Mouse (Mus musculus) inflammation-experienced regulatory T-cells, adult 16 weeks (primary cell): ENCODE data around the gene Foxs1. TPM values are rescaled to one million over a fixed set of nuclear protein-coding genes. Genes with fewer than 3 reads are reported as not detected.

Source experiments
- polyA plus RNA-seq: library from polyadenylated mRNA; unstranded; fragments of 100-300 nt; shearing (Covaris generic); gene quantifications from one replicate; pipeline ENCODE4 v1.2.1, GENCODE M21; 2017

Foxs1 gene
- polyA plus RNA-seq: not detected

DNA sequence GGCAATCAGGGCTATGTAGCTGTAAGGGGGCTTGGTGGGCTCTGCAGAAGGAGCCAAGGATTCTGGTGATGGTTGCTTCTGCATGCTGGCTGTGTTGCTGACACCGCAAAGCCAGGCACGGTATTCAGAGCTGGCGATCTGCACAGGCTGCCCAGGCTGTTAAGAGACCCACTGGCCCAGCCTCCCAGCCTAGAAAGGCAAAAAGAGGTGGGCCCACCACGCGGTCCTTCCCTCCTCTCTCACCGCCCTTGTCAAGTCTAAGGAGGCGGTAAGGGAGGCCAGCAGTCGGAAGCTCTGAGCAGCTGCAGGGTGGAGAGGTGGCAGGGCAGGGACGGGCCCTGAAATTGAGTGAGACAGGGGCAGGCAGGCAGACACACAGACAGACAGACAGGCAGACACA, at the start of gene Foxs1:
TSS of gene Foxs1 (minus strand) at position 161 of the 400 bp plus-strand sequence.

DNA sequence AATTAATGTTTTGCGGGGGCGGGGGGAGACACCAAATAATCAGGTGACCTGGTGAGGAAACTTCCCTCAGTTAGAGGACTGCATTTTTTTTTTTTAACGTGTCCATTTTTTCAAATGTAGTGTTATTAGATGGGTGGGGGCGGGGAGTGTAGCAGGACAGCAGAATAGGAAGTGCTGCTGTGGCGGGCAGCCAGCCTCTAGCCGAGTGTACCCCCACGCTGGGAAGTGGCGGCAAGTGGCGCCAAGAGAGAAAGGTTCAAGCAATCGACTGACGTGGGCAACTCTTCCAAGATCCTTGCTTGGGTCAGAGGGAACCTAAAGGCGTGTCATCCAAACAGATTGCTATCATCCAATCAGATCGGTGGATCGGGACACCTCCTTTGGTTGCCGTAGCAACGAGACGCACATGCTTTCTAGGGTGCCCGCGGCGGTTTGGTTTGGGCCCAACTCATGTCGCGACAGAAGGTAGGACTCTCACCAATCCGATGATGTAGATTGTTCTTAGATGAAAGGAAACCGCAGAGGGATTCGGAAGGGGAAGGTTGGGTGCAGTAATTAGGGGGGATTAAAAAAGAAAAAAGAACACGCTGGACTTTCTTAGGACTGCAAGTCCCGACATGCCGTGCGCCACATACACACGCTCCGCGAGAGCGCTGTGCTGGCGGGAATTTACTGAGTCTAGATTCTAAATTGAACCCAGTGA, 29.2 kb upstream of the Foxs1 start, which contains the start of gene Ttll9:
TSS of gene Ttll9 (plus strand) at position 395 of the 703 bp plus-strand sequence.

DNA sequence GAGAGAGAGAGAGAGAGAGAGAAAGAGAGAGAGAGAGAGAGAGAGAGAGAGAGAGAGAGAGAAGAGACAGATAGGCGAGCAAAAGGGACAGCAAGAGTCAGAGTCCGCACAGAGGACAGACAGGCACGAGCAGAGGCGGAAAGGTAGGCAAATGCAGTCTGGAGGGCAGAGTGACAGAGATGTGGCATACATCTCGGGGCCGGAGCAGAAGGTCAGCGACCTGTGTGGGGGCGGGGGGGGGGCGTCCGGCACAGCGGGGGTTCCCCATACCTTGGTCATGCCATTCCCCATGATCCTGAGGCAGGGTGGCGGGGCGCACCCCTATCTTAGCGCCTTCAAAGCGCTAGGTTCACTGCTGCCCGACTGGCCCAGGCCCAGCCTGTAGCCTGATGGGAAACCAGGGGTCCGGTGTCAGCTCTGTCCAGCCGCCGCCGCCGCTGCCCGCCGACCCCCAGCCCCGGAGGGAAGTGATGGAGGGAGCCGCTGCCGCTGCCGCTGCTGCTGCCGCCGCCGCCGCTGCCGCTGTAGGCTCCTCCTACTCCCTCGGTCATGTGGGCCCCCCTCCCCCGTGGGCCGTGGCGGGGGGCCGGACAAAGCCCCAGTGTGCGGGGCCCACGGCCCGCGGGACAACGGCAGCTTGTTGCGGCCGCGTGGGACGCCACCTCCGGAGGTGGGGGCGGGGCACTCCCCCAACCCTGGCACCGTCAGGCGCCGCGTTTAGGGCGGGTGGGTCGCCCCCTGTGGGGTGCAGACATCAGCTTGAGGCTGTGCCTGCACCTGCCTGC, 18.2 kb upstream of the Foxs1 start, which contains the start of gene Dusp15:
TSS of gene Dusp15 (minus strand) at position 634 of the 785 bp plus-strand sequence.

DNA sequence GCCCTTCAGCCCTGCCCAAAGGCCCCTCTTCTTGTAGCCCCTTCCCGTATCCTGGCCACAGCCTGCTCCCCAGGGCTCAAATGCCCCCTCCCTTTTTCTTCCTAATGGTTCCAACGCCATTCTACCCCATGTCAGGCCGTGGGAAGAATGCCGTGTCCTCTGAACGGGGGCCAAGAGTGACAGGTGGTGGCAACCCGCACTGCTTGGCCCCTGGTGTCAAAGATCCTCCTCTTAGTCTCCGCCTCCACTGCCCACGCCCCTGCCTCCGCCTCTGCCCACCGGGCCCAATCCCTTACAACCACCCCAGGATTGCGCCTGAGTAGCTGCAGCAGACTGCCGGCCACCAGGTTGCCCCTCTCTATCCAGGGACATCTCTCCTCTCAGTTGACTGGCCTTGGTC, 22.0 kb downstream of the Foxs1 start, which contains the start of gene Mylk2:
TSS of gene Mylk2 (plus strand) at position 322 of the 400 bp plus-strand sequence.

Other genes with a start within 250 kb of the Foxs1 start
- 3.0 TPM for gene Mcts2, start 246.2 kb downstream of the Foxs1 start, polyA plus RNA-seq
- not detected for gene Id1, start 197.0 kb downstream of the Foxs1 start, polyA plus RNA-seq
- 0.41 TPM for gene Cox4i2, start 179.0 kb downstream of the Foxs1 start, polyA plus RNA-seq
- gene Bcl2l1, start 101.5 kb downstream of the Foxs1 start, polyA plus RNA-seq: 76.0 TPM
- 6.2 TPM for gene Tpx2, start 85.2 kb downstream of the Foxs1 start, polyA plus RNA-seq
- not detected for gene Mylk2, start 21.9 kb downstream of the Foxs1 start, polyA plus RNA-seq
- not detected for gene Dusp15, start 18.5 kb upstream of the Foxs1 start, polyA plus RNA-seq
- gene Ttll9, start 29.3 kb upstream of the Foxs1 start, polyA plus RNA-seq: 1.0 TPM
- gene Pdrg1, start 82.2 kb upstream of the Foxs1 start, polyA plus RNA-seq: 200 TPM
- gene Xkr7, start 98.6 kb upstream of the Foxs1 start, polyA plus RNA-seq: not detected
- gene Ccm2l, start 132.7 kb upstream of the Foxs1 start, polyA plus RNA-seq: not detected
- gene Hck, start 175.3 kb upstream of the Foxs1 start, polyA plus RNA-seq: 3.1 TPM
- gene Tm9sf4, start 228.1 kb upstream of the Foxs1 start, polyA plus RNA-seq: 61.0 TPM